Mouse (Mus musculus): Measurements from ENCODE around the gene Slc17a5. TPM values are rescaled to one million over a fixed set of nuclear protein-coding genes. Genes with fewer than 3 reads are reported as not detected.

Slc17a5 gene
- total RNA-seq (2023), result 6.9 TPM

DNA sequence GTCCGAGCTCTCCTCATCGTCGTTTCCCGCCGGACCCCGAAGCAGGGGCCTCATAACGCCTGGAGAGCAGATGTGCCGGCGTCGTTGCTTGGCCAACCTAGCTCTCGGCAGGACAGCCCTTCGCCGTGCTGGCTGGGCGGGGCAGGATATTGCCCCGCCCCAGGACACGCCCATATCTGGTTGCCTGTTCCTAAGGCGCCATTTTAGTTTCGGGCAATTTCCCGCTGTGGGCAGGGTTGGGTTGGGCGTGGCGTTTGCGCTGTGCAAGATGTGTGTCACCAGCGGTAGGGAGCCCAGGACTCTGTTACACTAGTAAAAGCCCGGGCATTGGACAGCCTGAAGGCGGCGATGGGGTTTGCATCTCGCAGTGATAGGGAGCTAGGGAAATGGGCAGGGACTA is at the start of gene Slc17a5:
Slc17a5 (minus strand) TSS at position 128 of the 400 bp plus-strand sequence.

DNA sequence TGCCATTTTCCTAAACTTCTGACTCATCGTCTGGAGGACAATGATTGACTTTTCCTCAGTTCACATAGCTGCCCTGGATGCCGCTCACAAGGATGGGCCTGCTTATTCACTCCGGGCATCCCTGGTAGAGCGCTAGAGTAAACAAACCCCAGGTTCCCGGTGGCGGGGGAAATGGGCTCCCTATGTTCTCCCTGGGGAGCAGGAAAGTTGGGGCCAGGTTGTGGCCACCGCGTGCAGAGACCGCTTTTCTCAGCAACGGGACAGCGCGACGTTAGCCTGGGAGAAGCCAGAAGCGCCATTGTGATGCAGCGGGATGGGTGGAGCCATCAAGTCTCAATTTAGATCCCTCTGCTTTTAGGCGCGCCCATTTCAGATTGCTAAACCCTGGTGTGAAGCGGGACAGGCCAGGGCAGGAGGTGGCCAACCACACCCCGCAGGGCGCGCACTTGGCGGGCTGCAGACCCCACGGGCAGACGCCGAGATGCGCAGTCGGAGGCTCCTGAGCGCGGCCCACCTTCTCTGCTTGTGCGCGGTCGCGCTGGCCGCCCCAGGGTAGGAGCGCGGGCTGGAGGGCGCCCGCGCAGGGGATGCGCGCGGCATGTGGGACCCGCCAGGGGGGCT is 27.7 kb upstream of the Slc17a5 start, which contains the start of gene Cd109:
Cd109 (plus strand) TSS at position 146 of the 621 bp plus-strand sequence.

DNA sequence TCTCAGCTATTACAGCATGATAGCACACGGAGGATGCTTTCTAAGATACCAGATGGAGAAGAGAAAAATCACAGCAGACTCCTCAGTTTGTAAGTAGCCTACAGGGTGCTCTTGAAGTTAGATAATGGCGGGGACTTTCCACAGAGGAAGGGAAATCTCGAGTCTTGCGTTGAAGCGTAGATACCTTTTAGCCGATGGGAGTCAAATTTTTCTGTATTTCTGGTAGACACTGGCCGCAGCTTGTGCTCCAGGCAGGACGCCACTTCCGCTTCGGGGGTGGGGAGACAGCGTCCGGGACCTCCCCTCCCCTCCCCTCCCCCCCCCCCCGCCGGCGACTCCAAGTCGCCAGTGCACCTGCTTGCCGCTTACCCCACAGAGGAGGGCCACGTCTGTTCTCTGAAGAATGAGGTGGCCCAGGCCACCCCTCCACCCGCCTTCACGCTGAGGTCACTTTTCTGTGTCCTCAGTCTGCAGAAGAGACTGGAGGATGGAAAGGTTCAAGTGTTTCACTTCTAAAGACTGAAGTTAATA is 98.9 kb downstream of the Slc17a5 start, which contains the start of gene Eef1a1:
Eef1a1 (minus strand) TSS at position 262 of the 531 bp plus-strand sequence.

Other genes with a start within 250 kb of the Slc17a5 start
- not detected for gene Gsta2, start 232.3 kb downstream of the Slc17a5 start, total RNA-seq (2023)
- gene Dppa5a, start 219.9 kb downstream of the Slc17a5 start, total RNA-seq (2023), result not detected
- gene Ooep, start 209.3 kb downstream of the Slc17a5 start, total RNA-seq (2023), result not detected
- gene Ddx43, start 192.3 kb downstream of the Slc17a5 start, total RNA-seq (2023), result 0.41 TPM
- gene Cgas, start 144.8 kb downstream of the Slc17a5 start, total RNA-seq (2023), result 2.4 TPM
- gene Mto1, start 139.8 kb downstream of the Slc17a5 start, total RNA-seq (2023), result 23.9 TPM
- 0.65 TPM for gene Gm17324, start 139.3 kb downstream of the Slc17a5 start, total RNA-seq (2023)
- gene Eef1a1, start 98.9 kb downstream of the Slc17a5 start, total RNA-seq (2023), result 10,804 TPM
- not detected for gene Cd109, start 27.5 kb upstream of the Slc17a5 start, total RNA-seq (2023)